Mouse (Mus musculus) CH12F3 (cell line): ENCODE data around the gene Fmnl3.

Experiments
- in situ Hi-C: fragments of 300-500 bp; cut with MboI; formaldehyde crosslinking; loops from 2 replicates; pipeline ENCODE4 v1.14.3; 2020; ENCODE audit warnings: low sequenced_read_pairs

The Fmnl3 gene

GRCm38 (mm10) chr15:99320168-99320674 lies 50.1 kb downstream of the Fmnl3 start:
- in situ Hi-C loops, result no loop called here

DNA sequence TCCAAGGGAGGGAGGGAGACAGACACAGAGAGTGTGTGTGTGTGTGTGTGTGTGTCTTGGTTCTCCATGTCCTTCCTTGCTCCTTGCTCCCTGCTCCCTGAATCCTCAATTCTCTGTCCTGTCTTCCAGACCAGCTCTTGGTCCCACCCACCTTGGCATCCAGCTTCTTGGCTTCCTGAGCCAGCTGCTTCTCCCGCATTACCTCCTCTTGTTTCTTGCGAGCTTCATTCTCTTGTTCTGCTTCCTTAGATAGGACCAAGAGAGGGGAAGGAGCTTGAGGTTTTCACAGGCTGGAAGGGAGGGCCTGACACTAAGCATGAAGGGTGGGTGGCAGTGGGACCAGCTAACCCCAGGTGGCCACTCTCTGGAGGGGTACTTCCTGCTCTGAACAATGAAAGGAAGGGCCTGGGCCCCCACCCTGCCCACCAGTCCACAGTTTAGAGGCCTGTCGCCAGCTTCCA lies 50.8 kb downstream of the Fmnl3 start:
- in situ Hi-C loops, result no loop called here

DNA sequence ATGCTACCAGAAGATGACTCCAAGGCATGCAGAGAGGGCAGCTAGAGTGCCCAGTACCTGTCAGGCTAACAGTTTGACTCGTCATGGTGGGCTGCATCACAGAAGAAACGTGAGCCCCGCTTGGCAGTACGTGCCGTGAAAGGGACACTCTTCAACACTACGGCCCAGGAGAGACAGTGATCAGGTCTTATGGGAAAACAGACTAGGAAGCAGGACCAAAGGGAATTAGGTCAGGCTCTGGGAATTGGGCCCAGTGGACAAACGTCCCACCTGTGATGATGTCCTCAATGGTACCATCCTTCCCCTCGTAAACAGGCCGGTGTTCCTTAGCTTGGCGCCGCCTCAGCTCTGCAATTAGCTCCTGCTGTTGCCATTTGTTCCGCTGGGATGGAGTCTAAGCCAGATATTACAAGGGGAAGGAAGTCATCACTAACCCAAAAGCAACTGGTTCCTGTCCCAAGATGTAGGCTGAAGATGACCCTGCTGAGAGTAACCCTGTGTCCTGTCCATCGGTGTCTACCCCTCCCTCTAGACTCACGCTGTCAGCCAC lies 51.3 kb downstream of the Fmnl3 start:
- in situ Hi-C loops, result no loop called here

GRCm38 (mm10) chr15:99318071-99318470 lies 52.2 kb downstream of the Fmnl3 start:
- in situ Hi-C loops, result no loop called here

DNA sequence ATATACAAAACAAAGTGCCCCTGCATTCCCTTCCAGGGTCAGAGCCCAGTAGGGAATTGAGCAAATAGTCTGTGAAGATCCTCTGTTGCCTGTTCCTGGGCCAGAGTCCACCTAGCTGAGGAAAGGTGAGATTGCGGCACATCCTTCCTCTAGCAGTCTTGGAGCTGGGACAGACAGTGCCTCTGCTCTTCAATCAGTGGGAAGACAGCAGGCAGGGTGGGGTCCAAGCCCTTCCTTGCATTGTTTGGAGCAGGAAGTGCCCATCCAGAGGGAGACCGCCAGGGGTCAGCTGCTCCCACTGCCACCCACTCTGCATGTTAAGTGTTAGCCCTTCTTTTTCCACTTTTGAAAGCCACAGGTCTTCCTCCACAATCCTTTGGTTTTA lies 53.0 kb downstream of the Fmnl3 start:
- in situ Hi-C loops, result no loop called here

- in situ Hi-C loops, result no loop called here
Observed at GRCm38 (mm10) chr15:99316314-99317266, 53.7 kb downstream of the Fmnl3 start.

DNA sequence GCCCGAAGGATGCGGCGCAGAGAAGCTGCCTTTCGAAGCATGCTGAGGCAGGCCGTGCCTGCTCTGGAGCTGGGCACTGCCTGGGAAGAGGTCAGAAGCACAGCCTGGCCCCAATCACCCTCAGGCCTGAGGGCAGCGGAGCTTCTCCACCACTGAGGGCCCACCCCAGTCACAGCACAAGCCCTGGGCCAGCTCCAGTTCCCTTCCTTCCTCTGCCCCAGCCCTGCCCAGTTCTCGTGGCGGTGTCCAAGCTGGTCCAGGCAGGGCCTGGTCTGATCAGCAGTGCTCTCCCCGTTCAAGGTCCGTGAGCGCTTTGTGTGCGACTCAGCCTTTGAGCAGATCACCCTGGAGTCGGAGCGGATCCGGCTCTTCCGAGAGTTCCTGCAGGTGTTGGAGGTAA lies 55.4 kb downstream of the Fmnl3 start:
- in situ Hi-C loops, result no loop called here

- in situ Hi-C loops, result no loop called here
Observed at GRCm38 (mm10) chr15:99310617-99311016, 59.7 kb downstream of the Fmnl3 start.

- in situ Hi-C loops, result no loop called here
Observed at GRCm38 (mm10) chr15:99309549-99309948, 60.7 kb downstream of the Fmnl3 start.

DNA sequence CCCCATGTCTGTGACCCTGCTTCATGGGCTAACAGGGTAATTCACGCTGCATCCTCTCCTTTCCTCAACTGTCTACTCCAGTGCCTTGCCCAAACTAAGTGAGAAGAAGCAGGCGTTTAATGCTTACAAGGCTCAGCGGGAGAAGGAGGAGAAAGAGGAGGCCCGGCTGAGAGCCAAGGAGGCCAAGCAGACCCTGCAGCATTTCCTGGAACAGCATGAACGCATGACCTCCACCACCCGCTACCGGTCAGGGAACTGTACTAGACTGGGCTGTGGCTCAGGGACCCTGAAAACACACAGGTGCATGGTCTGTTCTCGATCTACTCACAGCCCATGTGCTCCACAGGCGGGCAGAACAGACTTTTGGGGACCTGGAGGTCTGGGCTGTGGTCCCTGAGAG lies 62.8 kb downstream of the Fmnl3 start:
- in situ Hi-C loops, result no loop called here

- in situ Hi-C loops, result no loop called here
Observed at GRCm38 (mm10) chr15:99296213-99296612, 74.1 kb downstream of the Fmnl3 start.

DNA sequence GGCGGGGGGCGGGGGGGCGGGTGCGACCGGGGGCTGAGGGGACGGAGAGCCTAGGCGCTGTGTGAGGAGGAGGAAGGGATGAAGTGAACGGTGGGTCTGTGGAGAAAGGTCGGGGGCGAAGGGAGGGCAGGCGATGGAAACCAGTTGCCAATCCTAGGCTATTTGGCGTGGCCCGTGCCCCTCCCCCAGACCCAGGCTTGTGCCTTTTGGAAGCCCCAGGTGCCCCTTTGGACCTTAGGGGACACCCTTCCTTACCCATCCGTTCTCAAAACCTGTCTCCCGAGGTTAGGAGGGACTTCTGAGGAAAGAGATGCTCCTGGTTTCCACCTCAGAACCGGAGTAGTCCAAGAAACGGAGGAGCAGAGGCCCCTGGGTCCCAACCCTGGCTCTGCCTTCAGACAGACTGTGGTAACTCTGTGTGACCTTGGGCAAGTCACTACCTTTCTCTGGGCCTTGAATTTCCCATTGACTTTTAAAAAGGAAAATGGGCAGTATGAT lies 74.7 kb downstream of the Fmnl3 start, which contains the start of gene Fam186b:
Gene Fam186b, minus strand, starts transcription at position 405 of the 498 bp plus-strand sequence.
- in situ Hi-C loops, result no loop called here

DNA sequence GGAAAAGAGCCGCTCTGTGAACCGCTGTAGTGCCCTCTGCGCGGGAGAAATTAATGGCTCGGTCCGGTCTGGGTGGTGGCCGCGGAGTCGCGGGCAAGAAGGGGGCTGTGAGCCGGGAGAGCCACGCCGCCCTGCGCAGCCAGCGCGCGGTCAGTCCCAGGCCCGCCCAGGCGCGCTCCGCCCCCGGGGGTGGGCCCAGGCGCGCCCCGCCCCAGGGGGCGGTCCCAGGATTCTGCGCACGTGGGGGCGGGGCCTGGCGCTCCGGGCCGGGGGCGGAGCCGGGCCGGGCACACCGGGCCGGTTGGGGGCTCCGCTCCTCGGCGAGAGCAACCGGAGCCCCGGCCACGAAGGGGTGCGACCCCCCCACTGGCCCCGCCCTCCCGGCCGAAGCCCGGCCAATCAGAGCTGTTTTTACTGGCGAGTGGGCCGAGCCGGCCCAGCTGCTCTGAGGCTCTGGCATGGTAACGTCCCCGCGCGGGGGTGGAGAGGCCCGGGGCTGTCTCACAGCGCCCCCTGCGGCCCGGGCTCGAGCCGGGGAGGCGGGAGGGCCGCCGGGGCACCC lies 75.4 kb downstream of the Fmnl3 start, which contains the start of gene Prpf40b:
Gene Prpf40b, plus strand, starts transcription at position 275 of the 562 bp plus-strand sequence.
- in situ Hi-C loops, result no loop called here

- in situ Hi-C loops, result no loop called here
Observed at GRCm38 (mm10) chr15:99294287-99294686, 76.0 kb downstream of the Fmnl3 start.

DNA sequence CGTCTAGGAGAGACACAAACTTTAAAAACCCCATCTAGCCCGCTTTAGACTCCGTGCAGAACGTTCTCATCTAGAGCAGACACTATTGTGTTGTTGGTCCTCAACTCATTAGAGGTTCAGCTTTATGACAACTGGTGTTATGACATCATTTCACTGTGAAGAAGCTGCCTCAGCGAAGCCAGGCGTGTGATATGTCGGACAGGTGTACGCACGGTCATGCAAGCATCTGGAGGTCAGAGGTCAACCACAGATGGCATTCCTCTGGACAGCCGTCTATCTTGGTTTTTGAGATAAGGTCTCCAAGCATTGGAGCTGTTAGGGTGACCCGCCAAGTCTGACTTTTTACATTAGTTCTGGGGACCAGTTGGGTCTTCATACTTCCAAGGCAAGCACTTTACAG lies 79.7 kb downstream of the Fmnl3 start:
- in situ Hi-C loops, result no loop called here

GRCm38 (mm10) chr15:99285189-99285535 lies 85.1 kb downstream of the Fmnl3 start:
- in situ Hi-C loops, result no loop called here

DNA sequence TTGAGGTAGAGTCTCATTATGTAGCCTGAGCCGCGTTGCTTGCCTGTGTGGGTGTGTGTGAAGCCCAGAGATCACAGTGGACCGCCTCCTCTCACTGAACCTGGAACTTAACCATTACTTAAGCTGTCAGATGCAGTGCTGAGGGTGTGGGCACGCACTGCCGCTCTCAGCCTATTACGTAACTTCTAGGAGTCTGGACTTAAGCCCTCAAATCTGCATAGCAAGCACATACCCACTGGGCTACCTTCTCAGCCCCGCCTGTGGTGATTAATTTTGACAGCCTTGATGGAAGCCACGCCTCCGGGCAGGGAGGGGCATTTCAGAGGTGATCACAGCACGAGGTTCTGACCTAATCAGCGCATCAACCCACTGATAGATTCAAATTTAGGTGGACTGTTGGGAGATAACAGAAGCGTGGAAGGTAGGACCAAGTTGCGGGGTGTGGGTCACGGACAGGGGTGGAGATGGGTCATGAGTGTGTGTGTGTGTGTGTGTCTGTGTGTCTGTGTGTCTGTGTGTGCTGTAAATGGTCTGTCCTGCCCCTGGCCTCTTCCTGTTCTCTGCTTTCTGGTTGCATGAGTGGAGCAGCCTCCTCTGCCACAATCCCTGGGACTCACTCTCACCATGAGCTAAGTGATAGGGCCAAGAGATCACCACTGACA lies 85.6 kb downstream of the Fmnl3 start:
- in situ Hi-C loops, result no loop called here

GRCm38 (mm10) chr15:99283456-99283855 lies 86.8 kb downstream of the Fmnl3 start:
- in situ Hi-C loops, result no loop called here

DNA sequence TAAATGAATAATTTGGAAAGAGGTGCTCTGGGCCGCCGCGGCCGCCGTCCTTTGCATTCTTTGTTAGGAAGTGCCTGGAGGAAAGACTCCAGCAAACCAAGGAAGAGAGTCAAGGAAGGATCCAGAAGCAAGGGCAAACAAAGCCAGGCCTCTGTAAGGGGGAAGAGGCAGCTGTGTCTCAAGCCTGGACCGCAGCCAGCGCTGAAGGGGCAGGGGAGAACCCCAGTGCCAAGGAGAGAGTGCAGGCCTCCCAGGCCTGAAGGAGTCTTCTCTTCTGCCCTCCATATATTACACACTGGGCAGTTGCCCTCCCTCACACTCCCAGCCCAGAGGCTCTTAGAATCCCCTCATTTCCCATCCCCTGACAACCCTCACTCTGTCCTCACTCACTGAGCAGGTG lies 92.0 kb downstream of the Fmnl3 start:
- in situ Hi-C loops, result no loop called here

- in situ Hi-C loops, result no loop called here
Observed at GRCm38 (mm10) chr15:99276095-99276494, 94.2 kb downstream of the Fmnl3 start.
